Mouse (Mus musculus) liver, embryonic 11.5 days (tissue): ENCODE data around the gene Olfr1419. TPM values are rescaled to one million over a fixed set of nuclear protein-coding genes. Genes with fewer than 3 reads are reported as not detected.
A peak's percentile ranks its signal among the peaks of the same experiment; 100 is the strongest.

ENCODE experiments used
- ATAC-seq: fragments of 200-750 bp; cut with Nextera tagmentation; replicated peaks from 2 replicates; pipeline ENCODE4 v1.8.0; 2017; ENCODE audit warnings: moderate number of reproducible peaks, mild to moderate bottlenecking, moderate TSS enrichment, moderate library complexity; ENCODE audit not compliant: low FRiP score
- DNase-seq: peaks from one replicate; pipeline ENCODE4 v3.0.0-alpha.2; 2017; ENCODE audit warnings: low spot score
- H3K27ac ChIP-seq: fragments of 300-500 bp; sonication (generic); 2 replicates; pipeline ENCODE4 v1.5.1; 2014; ENCODE audit warnings: mild to moderate bottlenecking, low read depth, low read length, control low read depth
- H3K27me3 ChIP-seq: fragments of 300-500 bp; sonication (generic); replicated peaks from 2 replicates; pipeline ENCODE4 v1.6.1; 2014; ENCODE audit warnings: low read length, mixed read lengths; ENCODE audit not compliant: control insufficient read depth, insufficient read depth
- H3K36me3 ChIP-seq: fragments of 300-500 bp; sonication (generic); 2 replicates; pipeline ENCODE4 v1.6.1; 2014; ENCODE audit warnings: mild to moderate bottlenecking, low read length, moderate library complexity, mixed read lengths; ENCODE audit not compliant: control insufficient read depth, insufficient read depth
- H3K4me1 ChIP-seq: fragments of 300-500 bp; sonication (generic); replicated peaks from 2 replicates; pipeline ENCODE4 v1.6.1; 2014; ENCODE audit warnings: low read length, mixed read lengths; ENCODE audit not compliant: control insufficient read depth, insufficient read depth
- H3K4me2 ChIP-seq: fragments of 300-500 bp; sonication (generic); 2 replicates; pipeline ENCODE4 v1.6.1; 2014; ENCODE audit warnings: mild to moderate bottlenecking, control low read depth, moderate library complexity
- H3K4me3 ChIP-seq: fragments of 300-500 bp; sonication (generic); 2 replicates; pipeline ENCODE4 v1.5.1; 2014; ENCODE audit warnings: low read depth, low read length, control low read depth
- H3K9ac ChIP-seq: fragments of 300-500 bp; sonication (generic); 2 replicates; pipeline ENCODE4 v1.6.1; 2014; ENCODE audit warnings: low read depth, low read length, control low read depth
- H3K9me3 ChIP-seq: fragments of 300-500 bp; sonication (generic); 2 replicates; pipeline ENCODE4 v1.6.1; 2016; ENCODE audit warnings: low read length, inconsistent platforms, mixed read lengths; ENCODE audit not compliant: control insufficient read depth
- WGBS: fragments of 180-500 bp; shearing (Covaris S2); extraction: QIAGEN DNeasy Blood & Tissue Kit; methylation state at CpG from one replicate; pipeline ENCODE4 v1.1.7; 2014; 5-methylcytosine and 5-hydroxymethylcytosine counted together
- microRNA-seq: library from miRNA; unstranded; fragments of <30 nt; microRNA quantifications from one replicate; pipeline ENCODE4, GENCODE M21; 2017; ENCODE audit warnings: borderline number of aligned reads
- polyA plus RNA-seq: library from polyadenylated mRNA; unstranded; fragments of >200 nt; fragmentation: Nextera tagmentation; extraction: Ambion mirVana; gene quantifications from 2 replicates; pipeline ENCODE4 v1.2.1, GENCODE M21; 2014

Gene Olfr1419
- polyA plus RNA-seq, 1 experiment from 2014 or later: not detected

GRCm38 (mm10) chr19:11820211-11820610, 54.7 kb downstream of the Olfr1419 start:
- Histone ChIP-seq H3K9me3 (no peaks in the 10 kb centered on the region), H3K4me2 (peak overlapping the region; percentile 90), H3K4me3 (peak overlapping the region; percentile 62; the same call in 1 of the 2 replicates), H3K36me3 (no peaks in the 10 kb centered on the region), H3K9ac (no peak overlapping the region), H3K4me1 (0 out of 2 replicates have a peak, but pooled peaks cover 8% of the 10 kb centered on the region), H3K27me3 (peaks cover 35% of the 10 kb centered on the region), H3K27ac (no peak overlapping the region)
- WGBS: 29% methylated on average over 6 of the region's 6 CpGs
- DNase-seq (no peak), ATAC-seq (no peak)

GRCm38 (mm10) chr19:11819800-11820199, 55.1 kb downstream of the Olfr1419 start:
- Histone ChIP-seq H3K27ac (no peak overlapping the region), H3K9ac (no peak overlapping the region), H3K4me1 (0 out of 2 replicates have a peak, but pooled peaks cover 8% of the 10 kb centered on the region), H3K9me3 (no peaks in the 10 kb centered on the region), H3K4me2 (peak overlapping the region; percentile 90), H3K36me3 (no peaks in the 10 kb centered on the region), H3K4me3 (peak overlapping the region; percentile 62), H3K27me3 (peaks cover 35% of the 10 kb centered on the region)
- whole genome bisulfite sequencing: under 1% methylated on average over 15 of the region's 15 CpGs
- peak; percentile 73 for DNase-seq
- peak; percentile 67 for ATAC-seq

GRCm38 (mm10) chr19:11819143-11819700, 55.7 kb downstream of the Olfr1419 start, which contains the start of gene Stx3:
TSS of gene Stx3 (minus strand) at chr19:11819403.
- H3K4me3 ChIP-seq: peak within 1 kb of the TSS; percentile 62
- DNase-seq (no peak), ATAC-seq (no peak)
- 0 out of 2 replicates have a peak, but pooled peaks cover 8% of the 10 kb centered on the region for H3K4me1 ChIP-seq
- H3K9me3 ChIP-seq: no peaks in the 10 kb centered on the region
- no peaks in the 10 kb centered on the region for H3K36me3 ChIP-seq
- 1% methylated on average over 20 of the region's 20 CpGs for WGBS
- peaks cover 35% of the 10 kb centered on the region for H3K27me3 ChIP-seq
- H3K27ac ChIP-seq: no peak within 1 kb of the TSS
- H3K9ac ChIP-seq: 0 out of 2 replicates have a peak within 1 kb of the TSS, but pooled peaks have one; percentile 17
- peak within 1 kb of the TSS; percentile 90 for H3K4me2 ChIP-seq

Small RNAs within 50 kb of the gene (microRNA-seq; reads per million reads assigned to microRNA genes)
- 11.3 reads per million, percentile 24 among the genes with 10 or more reads in this experiment for gene Mir6994

Other genes starting within 250 kb of the Olfr1419 start
- gene Ms4a3, start 234.3 kb downstream of the Olfr1419 start, polyA plus RNA-seq: 7.5 and 9.7 TPM in 2 replicates
- gene Oosp2, start 214.5 kb downstream of the Olfr1419 start, polyA plus RNA-seq: not detected in 2 replicates
- not detected in 2 replicates for gene Oosp1, start 184.0 kb downstream of the Olfr1419 start, polyA plus RNA-seq
- gene Oosp3, start 178.1 kb downstream of the Olfr1419 start, polyA plus RNA-seq: not detected in 2 replicates
- gene Gif, start 127.6 kb downstream of the Olfr1419 start, polyA plus RNA-seq: not detected in 2 replicates
- gene Mrpl16, start 104.7 kb downstream of the Olfr1419 start, polyA plus RNA-seq: 72.8 and 76.5 TPM in 2 replicates
- 5.0 and 7.0 TPM in 2 replicates for gene Stx3, start 55.7 kb downstream of the Olfr1419 start, polyA plus RNA-seq
- gene Olfr1417, start 35.9 kb downstream of the Olfr1419 start, polyA plus RNA-seq: not detected in 2 replicates
- not detected in 2 replicates for gene Olfr1418, start 14.0 kb downstream of the Olfr1419 start, polyA plus RNA-seq
- 0.14 TPM in 1 of 2 replicates, not detected in the other for gene Olfr1420, start 11.5 kb upstream of the Olfr1419 start, polyA plus RNA-seq
- 21.7 and 24.3 TPM in 2 replicates for gene Patl1, start 37.3 kb upstream of the Olfr1419 start, polyA plus RNA-seq
- gene Osbp, start 90.8 kb upstream of the Olfr1419 start, polyA plus RNA-seq: 5.2 and 6.8 TPM in 2 replicates
- gene Olfr1423, start 166.2 kb upstream of the Olfr1419 start, polyA plus RNA-seq: 0.03 and 0.06 TPM in 2 replicates
- gene Olfr1424, start 187.6 kb upstream of the Olfr1419 start, polyA plus RNA-seq: 0.17 TPM in 1 of 2 replicates, not detected in the other
- gene Olfr1425, start 202.6 kb upstream of the Olfr1419 start, polyA plus RNA-seq: not detected in 2 replicates
- not detected in 2 replicates for gene Olfr1426, start 216.9 kb upstream of the Olfr1419 start, polyA plus RNA-seq
- not detected in 2 replicates for gene Olfr1427, start 228.2 kb upstream of the Olfr1419 start, polyA plus RNA-seq
- not detected in 2 replicates for gene Olfr1428, start 240.8 kb upstream of the Olfr1419 start, polyA plus RNA-seq
- 0.05 TPM in 1 of 2 replicates, not detected in the other for gene Olfr76, start 248.1 kb upstream of the Olfr1419 start, polyA plus RNA-seq